Mouse (Mus musculus) stomach, postnatal 0 days (tissue): ENCODE data around the gene Trpc3.

Experiments used
- CTCF ChIP-seq: IDR thresholded peaks from 2 replicates; pipeline ENCODE4 v1.5.1; 2016; ENCODE audit warnings: antibody characterized with exemption, low read depth, mild to moderate bottlenecking, moderate library complexity
- EP300 ChIP-seq: optimal IDR thresholded peaks from 2 replicates; pipeline ENCODE3; 2016; ENCODE audit warnings: antibody characterized with exemption

DNA sequence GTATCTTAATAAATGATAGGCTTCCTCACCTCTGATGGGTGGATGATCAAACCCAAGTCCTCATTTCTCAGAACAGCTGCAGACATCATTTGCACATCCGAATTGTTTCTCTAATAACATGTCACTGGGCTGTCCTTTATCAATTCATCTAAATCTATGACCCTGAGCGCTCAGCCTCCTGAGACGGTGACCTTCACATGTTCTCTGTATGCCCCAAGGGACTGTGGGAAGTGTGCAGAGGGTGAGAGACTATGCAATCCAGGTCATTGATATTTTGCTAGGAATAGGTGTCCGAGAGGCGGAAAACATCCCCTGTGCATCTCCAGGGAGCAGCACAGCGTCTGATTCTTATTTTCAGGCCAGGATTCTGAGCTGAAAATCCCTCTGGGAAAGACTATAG lies 22.2 kb downstream of the Trpc3 start:
- TF ChIP-seq EP300 (no peak), CTCF (no peak)
